Mouse (Mus musculus) testis, adult 2 months (tissue): ENCODE results near the gene Smarce1. TPM values are rescaled to one million over a fixed set of nuclear protein-coding genes. Genes with fewer than 3 reads are reported as not detected.

Source experiments
- H3K27ac ChIP-seq: fragments of 200-500 bp; 2 replicates; pipeline ENCODE4 v1.5.1; 2012; ENCODE audit warnings: low read depth, low read length; ENCODE audit not compliant: control insufficient read depth, insufficient read depth
- H3K27me3 ChIP-seq: fragments of 200-500 bp; 2 replicates; pipeline ENCODE4 v1.6.1; 2012; ENCODE audit warnings: mild to moderate bottlenecking, low read length, moderate library complexity; ENCODE audit not compliant: control insufficient read depth, insufficient read depth
- H3K36me3 ChIP-seq: fragments of 200-500 bp; 2 replicates; pipeline ENCODE4 v1.6.1; 2012; ENCODE audit warnings: mild to moderate bottlenecking, low read length; ENCODE audit not compliant: control insufficient read depth, insufficient read depth
- H3K4me1 ChIP-seq: fragments of 200-500 bp; 2 replicates; pipeline ENCODE4 v1.6.1; 2012; ENCODE audit warnings: low read length; ENCODE audit not compliant: control insufficient read depth, insufficient read depth
- H3K4me3 ChIP-seq: fragments of 200-500 bp; 2 replicates; pipeline ENCODE4 v1.5.1; 2012; ENCODE audit warnings: low read depth, mild to moderate bottlenecking, low read length, moderate library complexity, mixed read lengths; ENCODE audit not compliant: control insufficient read depth
- CTCF ChIP-seq: fragments of 200-500 bp; IDR thresholded peaks from 2 replicates; pipeline ENCODE4 v1.5.1; 2012; ENCODE audit warnings: low read depth, mild to moderate bottlenecking, inconsistent platforms, low read length, moderate library complexity; ENCODE audit not compliant: control insufficient read depth, insufficient read depth, insufficient replicate concordance
- POLR2A ChIP-seq: fragments of 200-500 bp; IDR thresholded peaks from 2 replicates; pipeline ENCODE4 v1.6.1; 2012; ENCODE audit warnings: low read depth, mild to moderate bottlenecking, inconsistent platforms, low read length, moderate library complexity; ENCODE audit not compliant: control insufficient read depth
- polyA plus RNA-seq: library from polyadenylated mRNA; depleted of rRNA; stranded (reverse); fragments of >200 nt; gene quantifications from 2 replicates; pipeline ENCODE4 v1.2.3, GENCODE M21; 2012; rRNA removed

Smarce1 gene
- polyA plus RNA-seq, 1 experiment, result 18.5 TPM

GRCm38 (mm10) chr11:99161648-99162047, 69.2 kb downstream of the Smarce1 start:
- no peak overlapping the region for H3K4me3 ChIP-seq
- no peaks in the 10 kb centered on the region for H3K36me3 ChIP-seq
- H3K4me1 ChIP-seq, result no peaks in the 10 kb centered on the region
- H3K27me3 ChIP-seq, result no peaks in the 10 kb centered on the region
- H3K27ac ChIP-seq, result no peak overlapping the region
- TF ChIP-seq POLR2A (no peak), CTCF (no peak)

- TF ChIP-seq POLR2A (no peak), CTCF (no peak)
- H3K27ac ChIP-seq, result no peak overlapping the region
- no peak overlapping the region for H3K4me3 ChIP-seq
- no peaks in the 10 kb centered on the region for H3K27me3 ChIP-seq
- H3K36me3 ChIP-seq, result no peaks in the 10 kb centered on the region
- H3K4me1 ChIP-seq, result no peaks in the 10 kb centered on the region
Measured at GRCm38 (mm10) chr11:99160228-99160627, 70.6 kb downstream of the Smarce1 start.

Other genes starting within 250 kb of the Smarce1 start
- gene Gjd3, start 248.0 kb downstream of the Smarce1 start, polyA plus RNA-seq, result 13.6 and 23.8 TPM in 2 replicates
- 19.4 and 20.4 TPM in 2 replicates for gene Top2a, start 206.8 kb downstream of the Smarce1 start, polyA plus RNA-seq
- gene Igfbp4, start 189.8 kb downstream of the Smarce1 start, polyA plus RNA-seq, result 19.0 and 21.4 TPM in 2 replicates
- 2.0 and 3.3 TPM in 2 replicates for gene Tns4, start 141.7 kb downstream of the Smarce1 start, polyA plus RNA-seq
- gene Ccr7, start 75.9 kb downstream of the Smarce1 start, polyA plus RNA-seq, result 0.76 and 2.0 TPM in 2 replicates
- gene Krt222, start 13.1 kb upstream of the Smarce1 start, polyA plus RNA-seq, result 0.12 TPM in 1 of 2 replicates, not detected in the other
- gene Krt24, start 54.2 kb upstream of the Smarce1 start, polyA plus RNA-seq, result 0.15 TPM in 1 of 2 replicates, not detected in the other
- not detected in 2 replicates for gene Krt25, start 91.9 kb upstream of the Smarce1 start, polyA plus RNA-seq
- 0.05 and 0.12 TPM in 2 replicates for gene Krt26, start 106.9 kb upstream of the Smarce1 start, polyA plus RNA-seq
- not detected in 2 replicates for gene Krt27, start 120.1 kb upstream of the Smarce1 start, polyA plus RNA-seq
- 0.11 and 0.25 TPM in 2 replicates for gene Krt28, start 143.9 kb upstream of the Smarce1 start, polyA plus RNA-seq
- 1.8 TPM in 2 replicates for gene Krt10, start 158.3 kb upstream of the Smarce1 start, polyA plus RNA-seq
- 0.07 TPM in 1 of 2 replicates, not detected in the other for gene Krt12, start 191.2 kb upstream of the Smarce1 start, polyA plus RNA-seq
- 0.06 and 0.14 TPM in 2 replicates for gene Krt20, start 207.1 kb upstream of the Smarce1 start, polyA plus RNA-seq